Mouse (Mus musculus): ENCODE data around the gene Cutc. TPM values are rescaled to one million over a fixed set of nuclear protein-coding genes. Genes with fewer than 3 reads are reported as not detected.

Gene Cutc
- total RNA-seq, 2 experiments from 2014 or later, result 6.1 to 6.9 TPM

DNA sequence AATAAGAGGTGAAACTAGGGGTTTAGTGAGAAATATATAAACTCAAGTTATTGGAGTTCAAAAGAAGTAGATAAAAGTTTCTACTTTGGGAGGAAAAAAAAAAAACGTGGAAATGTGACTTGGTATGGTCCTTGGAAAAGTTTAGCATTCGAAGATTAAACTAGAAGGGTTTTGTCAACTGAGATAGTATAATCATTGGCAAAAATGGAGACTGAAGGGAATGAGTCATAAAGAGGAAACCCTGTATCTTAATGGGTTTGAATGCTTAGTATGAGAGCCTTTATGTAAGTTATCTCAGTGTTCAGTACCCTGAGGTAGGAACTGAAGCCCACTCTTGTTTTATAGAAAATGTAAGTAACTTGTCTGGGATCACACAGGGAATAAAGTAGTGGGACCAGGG is 2.1 kb downstream of the Cutc start:
- no peak for TF ChIP-seq CTCF (IDR thresholded peaks at IDR 0.05)
- intact Hi-C loops (cut with DNase I), result loop anchor here (5.0 to 10.0 kb wide), 3 partner anchors 228 to 380 kb away; partner anchors contain the start of genes Chuk and Cwf19l1

DNA sequence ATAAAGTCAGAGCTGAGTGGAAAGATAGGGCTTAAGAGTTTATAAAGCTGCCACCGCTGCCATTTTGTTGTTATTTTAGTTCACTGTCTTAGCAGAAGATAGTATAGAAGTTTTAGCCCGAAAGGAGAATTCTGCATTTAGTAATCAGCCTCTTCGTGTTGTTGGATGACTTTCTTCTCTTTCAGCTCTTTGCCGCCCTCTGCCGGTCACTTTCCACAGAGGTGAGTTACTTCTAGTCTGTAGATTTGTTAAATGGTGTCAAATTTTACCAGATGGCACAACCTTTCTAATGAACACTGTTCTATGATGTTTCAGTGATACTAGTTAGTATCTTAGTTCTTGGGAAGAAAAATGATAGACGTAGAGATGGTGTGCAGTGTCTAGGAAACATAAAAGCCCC is 7.7 kb downstream of the Cutc start:
- TF ChIP-seq CTCF (IDR thresholded peaks at IDR 0.05), result peak; percentile 64
- Histone ChIP-seq H3K4me3 (no peak overlapping the region), H3K27ac (no peak overlapping the region)
- peak; percentile 45 to 62 for DNase-seq (ENCODE audit: extremely low spot score in 1 of 2, low spot score in 2 of 2)
- intact Hi-C loops (cut with DNase I), result loop anchor here (2.0 kb wide), 1 partner anchor 130 kb away; no protein-coding TSS in a partner anchor

More for the DNA sequence above, 2.1 kb downstream of the Cutc start:
- DNase-seq (ENCODE audit: extremely low spot score in 1 of 2, low spot score in 2 of 2), result no peak
- Histone ChIP-seq H3K4me3 (no peak overlapping the region), H3K27ac (no peak overlapping the region)

- no peak for DNase-seq (ENCODE audit: extremely low spot score in 1 of 2, low spot score in 2 of 2)
- Histone ChIP-seq H3K27ac (no peak overlapping the region), H3K4me3 (no peak overlapping the region)
- intact Hi-C loops (cut with DNase I), result loop anchor here (2.0 kb wide), 1 partner anchor 131 kb away; no protein-coding TSS in a partner anchor
- peak; percentile 21 for TF ChIP-seq CTCF (IDR thresholded peaks at IDR 0.05)
Measured at GRCm38 (mm10) chr19:43761543-43762256, 8.9 kb downstream of the Cutc start.

DNA sequence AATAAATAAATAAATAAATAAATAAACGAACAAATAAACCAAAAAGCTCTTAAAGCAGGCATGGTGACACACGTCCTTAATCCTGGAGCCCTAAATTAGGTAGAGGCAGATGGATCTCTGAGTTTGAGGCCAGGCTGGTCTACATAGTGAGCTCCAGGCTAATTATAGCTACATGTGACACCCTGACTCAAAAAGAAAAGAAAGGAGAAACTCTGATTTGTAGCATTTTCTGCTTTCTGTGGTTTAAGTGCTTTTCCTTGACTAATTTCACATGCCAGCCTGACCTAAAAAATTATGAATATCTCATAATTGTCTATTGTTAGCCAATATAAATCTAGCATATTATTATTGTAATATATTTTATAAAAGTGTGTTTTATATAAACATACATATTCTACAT is 9.6 kb downstream of the Cutc start:
- H3K27ac ChIP-seq, result no peak overlapping the region
- no peak for DNase-seq (ENCODE audit: extremely low spot score in 1 of 2, low spot score in 2 of 2)
- TF ChIP-seq CTCF (IDR thresholded peaks at IDR 0.05), result no peak
- intact Hi-C loops (cut with DNase I), result no loop called here
- no peak overlapping the region for H3K4me3 ChIP-seq

- no peak for DNase-seq (ENCODE audit: extremely low spot score in 1 of 2, low spot score in 2 of 2)
- intact Hi-C loops (cut with DNase I), result no loop called here
- H3K4me3 ChIP-seq, result no peak overlapping the region
- H3K27ac ChIP-seq, result no peak overlapping the region
- TF ChIP-seq CTCF (IDR thresholded peaks at IDR 0.05), result no peak
Measured at GRCm38 (mm10) chr19:43766451-43766850, 13.7 kb downstream of the Cutc start.

DNA sequence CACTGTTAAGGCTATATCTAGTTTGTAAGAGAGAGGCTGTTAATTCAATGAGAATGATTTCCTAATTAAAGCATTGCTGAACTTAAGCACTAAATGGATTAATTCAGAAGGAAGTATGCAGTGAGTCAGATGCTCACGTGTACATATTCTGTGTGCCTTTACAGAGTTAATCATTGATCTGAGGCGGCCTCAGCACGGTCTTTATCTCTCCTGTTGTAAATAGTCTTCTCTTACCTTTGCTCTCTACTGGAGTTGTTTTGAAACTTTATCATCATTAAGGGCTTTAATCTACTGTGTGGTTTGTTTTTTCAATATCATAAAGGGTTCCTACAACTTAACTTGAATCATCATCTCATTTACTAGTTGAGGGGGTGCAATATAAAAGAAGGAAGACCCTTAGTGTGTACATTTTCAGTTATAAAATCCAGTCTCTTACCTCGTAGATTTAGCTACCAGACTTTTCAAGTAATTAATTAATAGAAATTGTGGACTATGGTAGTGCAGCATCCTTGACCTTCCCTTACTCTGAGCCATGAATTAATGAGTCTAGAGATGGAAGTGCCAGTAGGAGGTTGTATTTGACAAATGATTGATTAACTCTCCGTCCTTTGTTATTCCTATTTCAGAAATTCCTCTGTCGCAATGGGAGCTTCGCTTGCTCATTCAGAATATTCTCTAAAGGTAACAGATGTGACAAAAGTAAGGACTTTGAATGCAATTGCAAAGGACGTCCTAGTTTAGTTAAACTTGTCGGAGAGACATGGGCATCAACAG is 14.9 kb downstream of the Cutc start:
- no peak overlapping the region for H3K27ac ChIP-seq
- DNase-seq (ENCODE audit: extremely low spot score in 1 of 2, low spot score in 2 of 2), result no peak
- TF ChIP-seq CTCF (IDR thresholded peaks at IDR 0.05), result no peak
- intact Hi-C loops (cut with DNase I), result no loop called here
- H3K4me3 ChIP-seq, result no peak overlapping the region

GRCm38 (mm10) chr19:43769366-43769960 is 16.7 kb downstream of the Cutc start:
- TF ChIP-seq CTCF (IDR thresholded peaks at IDR 0.05), result no peak
- Histone ChIP-seq H3K27ac (no peak overlapping the region), H3K4me3 (no peak overlapping the region)
- intact Hi-C loops (cut with DNase I), result no loop called here
- no peak for DNase-seq (ENCODE audit: extremely low spot score in 1 of 2, low spot score in 2 of 2)

DNA sequence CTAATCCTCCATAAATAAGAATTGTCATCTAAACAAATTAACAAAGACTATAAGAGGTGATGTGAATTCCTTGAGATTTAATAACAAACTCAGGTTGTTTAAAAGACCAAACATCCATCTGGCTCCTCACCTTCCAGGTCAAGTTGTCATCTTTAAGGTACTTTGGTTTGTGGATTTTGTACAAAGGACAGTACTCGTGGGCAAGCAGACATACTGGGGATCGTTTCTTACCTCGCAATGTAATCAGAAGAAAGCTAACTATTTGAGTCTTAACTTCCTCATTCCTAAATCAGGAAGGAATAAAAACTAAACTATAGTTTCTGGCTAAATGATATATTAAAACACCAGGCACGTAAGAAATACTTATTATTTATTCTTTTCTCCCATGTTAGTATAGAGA is 17.8 kb downstream of the Cutc start:
- Histone ChIP-seq H3K4me3 (no peak overlapping the region), H3K27ac (no peak overlapping the region)
- DNase-seq (ENCODE audit: extremely low spot score in 1 of 2, low spot score in 2 of 2), result no peak
- no peak for TF ChIP-seq CTCF (IDR thresholded peaks at IDR 0.05)
- intact Hi-C loops (cut with DNase I), result no loop called here

DNA sequence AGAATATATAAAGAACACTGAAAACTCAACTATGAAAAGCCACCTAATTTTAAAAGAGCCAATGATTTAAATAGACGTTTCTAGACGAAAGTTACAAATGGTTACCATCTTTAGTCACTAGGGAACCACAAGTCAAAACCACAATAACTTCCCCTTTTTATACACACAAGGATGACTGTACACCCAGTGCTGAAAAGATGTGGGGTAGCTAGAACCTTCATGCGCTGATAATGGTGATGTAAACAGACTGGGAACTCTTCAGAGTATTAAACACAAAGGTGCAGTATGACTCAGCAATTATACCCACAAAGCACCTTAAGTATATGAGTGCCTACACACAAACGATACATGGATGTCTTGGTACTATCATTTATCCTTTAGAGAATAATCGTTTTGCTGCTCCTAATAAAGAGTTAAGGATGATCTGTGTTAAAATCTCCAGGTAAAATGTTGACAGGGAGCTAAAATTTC is 18.7 kb downstream of the Cutc start:
- no peak for DNase-seq (ENCODE audit: extremely low spot score in 1 of 2, low spot score in 2 of 2)
- no peak overlapping the region for H3K4me3 ChIP-seq
- TF ChIP-seq CTCF (IDR thresholded peaks at IDR 0.05), result no peak
- intact Hi-C loops (cut with DNase I), result no loop called here
- no peak overlapping the region for H3K27ac ChIP-seq

DNA sequence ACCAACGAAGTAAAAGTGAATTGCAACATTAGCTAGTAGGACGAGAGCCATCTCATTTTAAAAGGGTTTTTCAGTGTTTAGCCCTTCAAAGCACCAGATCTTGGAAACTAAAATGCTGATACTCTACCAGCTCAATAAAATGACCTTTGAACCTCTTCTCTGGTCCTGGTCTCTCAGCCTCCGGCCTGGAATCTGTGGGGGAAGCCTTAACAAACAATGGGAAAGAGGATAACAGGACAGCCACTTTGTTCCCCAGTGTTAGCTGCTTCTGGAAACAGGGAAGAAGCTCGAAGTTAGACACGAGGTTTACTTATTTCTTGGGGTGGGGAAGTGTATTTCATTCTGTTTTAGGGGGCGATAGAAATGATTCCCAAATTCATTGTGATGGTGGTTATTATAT is 19.5 kb downstream of the Cutc start:
- intact Hi-C loops (cut with DNase I), result no loop called here
- no peak for TF ChIP-seq CTCF (IDR thresholded peaks at IDR 0.05)
- no peak overlapping the region for H3K4me3 ChIP-seq
- H3K27ac ChIP-seq, result no peak overlapping the region
- no peak for DNase-seq (ENCODE audit: extremely low spot score in 1 of 2, low spot score in 2 of 2)

DNA sequence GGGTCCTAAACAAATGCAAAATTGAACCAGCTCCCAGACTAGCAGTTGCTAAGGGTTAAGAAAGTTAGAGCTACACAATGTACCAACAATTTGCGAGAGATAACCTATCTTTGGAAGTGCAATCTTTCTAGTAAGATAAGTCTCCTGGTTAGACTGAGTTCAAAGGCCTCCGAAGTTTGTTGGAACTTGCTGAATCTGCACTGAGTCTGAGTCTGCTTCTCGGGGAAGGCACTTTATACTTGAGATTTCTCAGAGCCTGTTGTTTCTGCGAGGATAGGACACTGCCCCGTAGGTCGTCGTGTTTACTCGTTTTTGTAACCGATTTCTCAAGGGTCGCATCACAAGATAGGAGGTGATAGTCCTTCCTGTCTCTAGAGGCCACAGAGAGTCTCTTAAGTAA is 22.6 kb downstream of the Cutc start:
- Histone ChIP-seq H3K4me3 (no peak overlapping the region), H3K27ac (no peak overlapping the region)
- TF ChIP-seq CTCF (IDR thresholded peaks at IDR 0.05), result no peak
- no peak for DNase-seq (ENCODE audit: extremely low spot score in 1 of 2, low spot score in 2 of 2)
- intact Hi-C loops (cut with DNase I), result no loop called here

DNA sequence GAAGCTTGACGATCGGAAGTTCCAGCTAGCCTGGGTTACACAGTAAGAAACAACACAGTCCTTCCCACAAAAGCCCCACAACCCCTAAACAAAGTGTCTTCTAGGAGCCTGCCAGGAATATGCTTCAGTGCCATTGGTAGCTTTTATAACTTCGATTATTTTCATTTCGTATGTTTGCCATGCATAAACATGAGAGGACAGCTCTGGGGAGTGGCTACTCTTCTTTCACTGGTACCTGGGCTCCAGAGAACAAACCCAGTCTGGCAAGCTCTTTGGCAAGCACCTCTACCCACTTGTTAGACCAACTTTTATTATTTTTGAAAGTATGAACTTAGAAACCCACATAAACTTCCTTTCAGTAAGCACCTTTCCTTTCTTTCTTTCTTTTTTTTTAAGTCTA is 23.8 kb downstream of the Cutc start:
- intact Hi-C loops (cut with DNase I), result no loop called here

More for the DNA sequence above, 23.8 kb downstream of the Cutc start:
- H3K4me3 ChIP-seq, result no peak overlapping the region
- TF ChIP-seq CTCF (IDR thresholded peaks at IDR 0.05), result no peak
- no peak for DNase-seq (ENCODE audit: extremely low spot score in 1 of 2, low spot score in 2 of 2)
- no peak overlapping the region for H3K27ac ChIP-seq

Data from left cerebral cortex, adult 2 months (tissue).